Mouse (Mus musculus) embryonic facial prominence, embryonic 13.5 days (tissue): ENCODE results near the gene Styxl1. TPM values are rescaled to one million over a fixed set of nuclear protein-coding genes. Genes with fewer than 3 reads are reported as not detected.

ENCODE experiments used
- ATAC-seq: fragments of 200-750 bp; cut with Nextera tagmentation; 2 replicates; pipeline ENCODE4 v1.8.0; 2017; ENCODE audit warnings: low read depth; ENCODE audit not compliant: insufficient number of reproducible peaks, insufficient read depth, low FRiP score, low TSS enrichment
- H3K27ac ChIP-seq: fragments of 300-500 bp; sonication (generic); 2 replicates; pipeline ENCODE4 v1.5.1; 2015; ENCODE audit warnings: moderate library complexity, mild to moderate bottlenecking, inconsistent platforms
- H3K27me3 ChIP-seq: fragments of 300-500 bp; sonication (generic); 2 replicates; pipeline ENCODE4 v1.6.1; 2015; ENCODE audit warnings: mild to moderate bottlenecking, inconsistent platforms
- H3K36me3 ChIP-seq: fragments of 300-500 bp; sonication (generic); 2 replicates; pipeline ENCODE4 v1.6.1; 2015; ENCODE audit warnings: mild to moderate bottlenecking, inconsistent platforms
- H3K4me1 ChIP-seq: fragments of 300-500 bp; sonication (generic); 2 replicates; pipeline ENCODE4 v1.6.1; 2015; ENCODE audit warnings: inconsistent platforms
- H3K4me2 ChIP-seq: fragments of 300-500 bp; sonication (generic); 2 replicates; pipeline ENCODE4 v1.6.1; 2015; ENCODE audit warnings: moderate library complexity, mild to moderate bottlenecking, inconsistent platforms
- H3K4me3 ChIP-seq: fragments of 300-500 bp; sonication (generic); 2 replicates; pipeline ENCODE4 v1.5.1; 2015; ENCODE audit warnings: mild to moderate bottlenecking, inconsistent platforms
- H3K9ac ChIP-seq: fragments of 300-500 bp; sonication (generic); 2 replicates; pipeline ENCODE4 v1.6.1; 2015; ENCODE audit warnings: mild to moderate bottlenecking, inconsistent platforms
- H3K9me3 ChIP-seq: fragments of 300-500 bp; sonication (generic); 2 replicates; pipeline ENCODE4 v1.6.1; 2016; ENCODE audit warnings: inconsistent platforms
- WGBS: fragments of 180-500 bp; shearing (Covaris S2); methylation state at CpG from one replicate; pipeline ENCODE4 v1.1.7; 2015; ENCODE audit warnings: mixed read lengths; 5-methylcytosine and 5-hydroxymethylcytosine counted together
- polyA plus RNA-seq: library from polyadenylated mRNA; unstranded; fragments of >200 nt; fragmentation: Nextera tagmentation; extraction: Ambion mirVana; gene quantifications from 2 replicates; pipeline ENCODE4 v1.2.1, GENCODE M21; 2015

Styxl1 gene
- polyA plus RNA-seq, 1 experiment from 2014 or later = 0.31 TPM

DNA sequence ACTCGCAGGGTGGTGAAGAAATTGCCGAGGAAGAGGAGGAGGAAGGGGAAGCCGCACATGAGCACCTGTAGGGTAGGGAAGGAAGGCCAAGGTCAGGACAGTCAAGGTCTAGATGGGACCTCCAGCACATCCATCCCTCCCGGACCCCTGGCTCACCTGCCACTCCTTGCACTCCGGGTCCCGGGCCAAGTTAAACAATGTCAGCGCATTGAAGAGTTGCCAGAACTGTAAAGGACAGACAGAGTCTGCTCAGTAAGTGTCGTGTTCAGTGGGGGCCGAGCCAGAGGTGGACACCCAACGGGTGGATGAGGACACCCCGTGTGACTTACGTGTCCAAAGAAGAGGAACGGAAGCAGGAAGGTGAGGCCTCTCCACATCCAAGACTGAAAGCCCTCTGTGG is 42.4 kb downstream of the Styxl1 start:
- Histone ChIP-seq H3K27ac (no peak overlapping the region), H3K36me3 (peaks cover 83% of the 10 kb centered on the region)
- 88% methylated on average over 13 of the region's 13 CpGs for WGBS

DNA sequence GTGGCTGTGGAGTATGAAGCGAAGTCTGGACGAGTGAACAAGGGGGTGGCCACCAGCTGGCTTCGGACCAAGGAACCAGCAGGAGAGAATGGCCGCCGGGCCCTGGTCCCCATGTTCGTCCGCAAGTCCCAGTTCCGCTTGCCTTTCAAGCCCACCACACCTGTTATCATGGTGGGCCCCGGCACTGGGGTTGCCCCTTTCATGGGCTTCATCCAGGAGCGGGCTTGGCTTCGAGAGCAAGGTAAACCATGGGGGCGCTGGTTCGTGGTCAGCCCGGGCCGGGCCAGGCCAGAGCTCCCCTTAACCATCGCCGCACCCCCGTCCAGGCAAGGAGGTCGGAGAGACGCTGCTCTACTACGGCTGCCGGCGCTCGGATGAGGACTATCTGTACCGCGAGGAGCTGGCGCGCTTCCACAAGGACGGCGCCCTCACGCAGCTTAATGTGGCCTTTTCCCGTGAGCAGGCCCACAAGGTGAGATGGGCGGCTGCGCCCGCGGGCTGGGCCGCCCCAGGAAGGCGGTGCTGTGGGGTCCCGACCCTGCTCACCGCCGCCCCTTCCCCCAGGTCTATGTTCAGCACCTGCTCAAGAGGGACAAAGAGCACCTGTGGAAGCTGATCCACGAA is 44.0 kb downstream of the Styxl1 start:
- peaks cover 87% of the 10 kb centered on the region for H3K36me3 ChIP-seq
- H3K9ac ChIP-seq = no peak overlapping the region
- WGBS = 93% methylated on average over 42 of the region's 42 CpGs
- H3K27me3 ChIP-seq = no peaks in the 10 kb centered on the region
- H3K4me2 ChIP-seq = no peak overlapping the region
- no peaks in the 10 kb centered on the region for H3K4me1 ChIP-seq
- ATAC-seq = no peak
- no peak overlapping the region for H3K4me3 ChIP-seq
- H3K27ac ChIP-seq = no peak overlapping the region
- no peaks in the 10 kb centered on the region for H3K9me3 ChIP-seq

More for the DNA sequence above, 42.4 kb downstream of the Styxl1 start:
- no peak overlapping the region for H3K9ac ChIP-seq
- H3K4me3 ChIP-seq = no peak overlapping the region
- no peaks in the 10 kb centered on the region for H3K4me1 ChIP-seq
- no peaks in the 10 kb centered on the region for H3K27me3 ChIP-seq
- no peak for ATAC-seq
- H3K9me3 ChIP-seq = no peaks in the 10 kb centered on the region
- no peak overlapping the region for H3K4me2 ChIP-seq

DNA sequence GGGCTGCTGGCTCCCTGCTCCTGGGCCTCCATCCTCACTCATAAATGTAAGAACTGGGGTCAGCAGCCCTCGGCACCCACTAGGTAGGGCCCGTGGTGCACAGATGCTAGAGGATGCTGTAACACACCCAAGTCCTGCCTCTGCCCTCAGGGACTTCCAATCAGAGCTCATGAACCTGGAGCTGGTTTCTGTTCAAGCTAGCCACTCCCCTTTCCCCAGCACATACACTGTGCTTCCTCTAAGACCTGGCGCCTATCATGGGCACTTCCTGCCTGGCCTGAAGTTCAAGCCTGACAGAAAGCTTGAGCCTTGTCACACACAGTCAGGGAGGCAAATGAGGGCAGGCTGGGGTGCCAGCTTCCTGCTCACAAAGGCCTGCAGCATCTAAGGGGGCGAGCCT is 45.1 kb downstream of the Styxl1 start:
- Histone ChIP-seq H3K9me3 (no peaks in the 10 kb centered on the region), H3K4me3 (no peak overlapping the region), H3K36me3 (peaks cover 98% of the 10 kb centered on the region), H3K4me1 (no peaks in the 10 kb centered on the region), H3K27ac (no peak overlapping the region), H3K27me3 (no peaks in the 10 kb centered on the region), H3K4me2 (no peak overlapping the region), H3K9ac (no peak overlapping the region)
- 82% methylated on average over 4 of the region's 4 CpGs for WGBS
- ATAC-seq = no peak

DNA sequence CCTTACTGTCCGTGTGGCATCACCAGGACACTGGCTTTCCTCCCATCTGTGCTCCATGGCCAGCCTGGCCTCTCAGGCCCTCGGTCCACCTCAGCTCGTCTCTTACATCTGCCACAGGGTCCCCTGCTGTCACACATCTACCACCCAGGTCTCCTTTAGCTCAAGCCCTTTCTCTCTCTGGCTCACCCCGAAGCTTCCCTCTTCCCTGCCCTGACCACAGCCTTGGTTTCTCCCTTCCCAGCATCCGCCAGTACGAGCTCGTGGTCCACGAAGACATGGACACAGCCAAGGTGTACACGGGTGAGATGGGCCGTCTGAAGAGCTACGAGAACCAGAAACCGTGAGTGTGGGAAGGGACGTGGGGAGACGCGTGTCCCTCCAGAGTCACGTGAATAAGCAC is 46.9 kb downstream of the Styxl1 start:
- no peak overlapping the region for H3K9ac ChIP-seq
- peaks cover 83% of the 10 kb centered on the region for H3K36me3 ChIP-seq
- no peaks in the 10 kb centered on the region for H3K27me3 ChIP-seq
- H3K4me1 ChIP-seq = peaks cover 13% of the 10 kb centered on the region
- H3K27ac ChIP-seq = no peak overlapping the region
- H3K9me3 ChIP-seq = no peaks in the 10 kb centered on the region
- H3K4me2 ChIP-seq = no peak overlapping the region
- 92% methylated on average over 16 of the region's 16 CpGs for WGBS
- no peak overlapping the region for H3K4me3 ChIP-seq
- ATAC-seq = no peak

GRCm38 (mm10) chr5:135730916-135731315 is 47.3 kb downstream of the Styxl1 start:
- H3K9ac ChIP-seq = no peak overlapping the region
- H3K4me3 ChIP-seq = no peak overlapping the region
- no peak overlapping the region for H3K27ac ChIP-seq
- H3K9me3 ChIP-seq = no peaks in the 10 kb centered on the region
- ATAC-seq = no peak
- H3K27me3 ChIP-seq = no peaks in the 10 kb centered on the region
- H3K4me2 ChIP-seq = no peak overlapping the region
- H3K36me3 ChIP-seq = peaks cover 79% of the 10 kb centered on the region
- peaks cover 17% of the 10 kb centered on the region for H3K4me1 ChIP-seq
- 91% methylated on average over 10 of the region's 10 CpGs for WGBS

GRCm38 (mm10) chr5:135730278-135730677 is 47.9 kb downstream of the Styxl1 start:
- no peak overlapping the region for H3K4me3 ChIP-seq
- H3K9ac ChIP-seq = no peak overlapping the region
- H3K36me3 ChIP-seq = peaks cover 73% of the 10 kb centered on the region
- no peaks in the 10 kb centered on the region for H3K9me3 ChIP-seq
- peaks cover 24% of the 10 kb centered on the region for H3K4me1 ChIP-seq
- H3K27me3 ChIP-seq = no peaks in the 10 kb centered on the region
- no peak overlapping the region for H3K27ac ChIP-seq
- H3K4me2 ChIP-seq = no peak overlapping the region
- ATAC-seq = no peak
- 93% methylated on average over 10 of the region's 10 CpGs for WGBS

- H3K9ac ChIP-seq = no peak overlapping the region
- peaks cover 33% of the 10 kb centered on the region for H3K4me1 ChIP-seq
- no peak for ATAC-seq
- H3K27me3 ChIP-seq = no peaks in the 10 kb centered on the region
- H3K27ac ChIP-seq = no peak overlapping the region
- peaks cover 63% of the 10 kb centered on the region for H3K36me3 ChIP-seq
- 91% methylated on average over 13 of the region's 13 CpGs for WGBS
- no peaks in the 10 kb centered on the region for H3K9me3 ChIP-seq
- H3K4me3 ChIP-seq = no peak overlapping the region
- H3K4me2 ChIP-seq = no peak overlapping the region
Measured at GRCm38 (mm10) chr5:135729351-135729750, 48.8 kb downstream of the Styxl1 start.

DNA sequence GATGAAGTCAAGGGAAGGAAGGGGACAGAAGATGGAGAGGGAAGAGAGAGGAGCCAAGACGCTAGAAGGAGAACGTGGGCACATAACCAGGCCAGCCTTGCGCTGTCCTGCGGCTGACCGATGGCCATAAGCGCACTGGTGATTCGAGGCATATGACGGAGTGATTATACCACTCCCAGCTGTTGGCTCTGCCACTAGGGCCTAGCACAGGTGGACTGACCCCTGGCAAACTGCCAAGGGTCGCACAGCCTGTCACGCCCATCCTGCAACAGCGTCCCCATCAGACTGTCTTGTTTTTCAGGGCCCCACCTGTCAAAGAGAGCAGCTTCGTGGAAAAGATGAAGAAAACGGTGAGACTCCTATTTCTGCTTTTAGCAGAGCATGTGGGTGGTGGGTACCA is 49.8 kb downstream of the Styxl1 start:
- Histone ChIP-seq H3K4me1 (peaks cover 41% of the 10 kb centered on the region), H3K9me3 (no peaks in the 10 kb centered on the region), H3K9ac (no peak overlapping the region), H3K27me3 (no peaks in the 10 kb centered on the region), H3K36me3 (peaks cover 54% of the 10 kb centered on the region), H3K27ac (no peak overlapping the region), H3K4me2 (no peak overlapping the region), H3K4me3 (no peak overlapping the region)
- ATAC-seq = no peak
- 94% methylated on average over 13 of the region's 13 CpGs for WGBS

DNA sequence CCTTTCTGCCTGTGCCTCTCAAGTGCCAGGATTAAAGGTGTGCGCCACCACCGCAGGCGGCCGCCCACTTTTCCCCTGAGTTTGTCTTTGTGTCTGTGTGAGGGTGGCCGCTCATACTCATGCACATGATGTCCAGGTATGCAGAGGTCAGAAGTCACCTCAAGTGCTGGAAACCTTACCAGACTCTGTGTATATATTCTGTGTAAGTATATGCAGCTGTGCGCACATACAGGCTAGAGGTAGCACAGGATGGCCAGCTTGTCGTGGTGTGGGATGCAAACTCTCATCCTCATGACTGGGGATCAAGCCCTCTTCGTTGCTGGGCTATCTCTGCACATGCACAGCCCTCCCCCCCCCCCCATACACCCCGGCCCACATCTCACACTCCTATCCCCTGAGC is 50.3 kb downstream of the Styxl1 start:
- ATAC-seq = no peak
- Histone ChIP-seq H3K4me3 (no peak overlapping the region), H3K4me1 (peaks cover 44% of the 10 kb centered on the region), H3K27ac (no peak overlapping the region), H3K27me3 (no peaks in the 10 kb centered on the region), H3K9me3 (no peaks in the 10 kb centered on the region), H3K9ac (no peak overlapping the region), H3K4me2 (no peak overlapping the region), H3K36me3 (peaks cover 49% of the 10 kb centered on the region)
- WGBS = 88% methylated on average over 9 of the region's 9 CpGs

- H3K36me3 ChIP-seq = peaks cover 38% of the 10 kb centered on the region
- H3K4me3 ChIP-seq = no peak overlapping the region
- peak overlapping the region; percentile 54 for H3K4me2 ChIP-seq
- peaks cover 44% of the 10 kb centered on the region for H3K4me1 ChIP-seq
- ATAC-seq = no peak
- H3K9me3 ChIP-seq = no peaks in the 10 kb centered on the region
- WGBS = 72% methylated on average over 2 of the region's 2 CpGs
- peak overlapping the region; percentile 56; the same call in 1 of the 2 replicates for H3K9ac ChIP-seq
- H3K27ac ChIP-seq = peak overlapping the region; percentile 89; the same call in 1 of the 2 replicates
- no peaks in the 10 kb centered on the region for H3K27me3 ChIP-seq
Measured at GRCm38 (mm10) chr5:135726641-135727346, 51.4 kb downstream of the Styxl1 start.

DNA sequence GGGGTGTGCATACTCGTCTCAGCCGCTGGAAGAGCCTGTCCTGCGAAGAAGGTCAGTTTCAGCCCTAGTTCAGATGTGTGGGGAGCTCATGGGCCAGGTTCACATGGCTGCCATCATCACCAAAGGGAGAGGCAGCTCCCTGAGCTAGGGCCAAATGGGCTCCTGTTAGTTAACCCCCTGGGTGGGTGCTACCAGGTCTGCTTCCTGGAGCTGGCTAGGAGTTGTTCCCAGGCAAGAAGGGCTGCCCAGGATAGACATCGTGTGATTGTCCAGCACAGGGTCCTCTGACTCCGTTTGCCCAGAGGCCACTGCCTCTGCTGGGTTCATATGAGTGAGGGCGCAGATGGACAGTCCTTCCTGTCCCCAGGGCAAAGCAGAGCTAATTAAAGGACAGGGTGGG is 52.2 kb downstream of the Styxl1 start:
- peaks cover 44% of the 10 kb centered on the region for H3K4me1 ChIP-seq
- no peaks in the 10 kb centered on the region for H3K27me3 ChIP-seq
- 24% methylated on average over 6 of the region's 6 CpGs for WGBS
- H3K27ac ChIP-seq = peak overlapping the region; percentile 89
- peak overlapping the region; percentile 28 for H3K4me3 ChIP-seq
- peak overlapping the region; percentile 56 for H3K9ac ChIP-seq
- no peaks in the 10 kb centered on the region for H3K9me3 ChIP-seq
- H3K4me2 ChIP-seq = peak overlapping the region; percentile 54
- H3K36me3 ChIP-seq = peaks cover 30% of the 10 kb centered on the region
- no peak for ATAC-seq

- Histone ChIP-seq H3K27ac (peak overlapping the region; percentile 89), H3K27me3 (no peaks in the 10 kb centered on the region), H3K4me3 (peak overlapping the region; percentile 28), H3K9me3 (no peaks in the 10 kb centered on the region), H3K4me2 (peak overlapping the region; percentile 54), H3K36me3 (peaks cover 24% of the 10 kb centered on the region), H3K4me1 (peaks cover 44% of the 10 kb centered on the region), H3K9ac (peak overlapping the region; percentile 56)
- 6% methylated on average over 8 of the region's 8 CpGs for WGBS
- ATAC-seq = peak; percentile 67
Measured at GRCm38 (mm10) chr5:135725391-135725841, 52.8 kb downstream of the Styxl1 start.
